Mouse (Mus musculus) urinary bladder, adult 2 months (tissue): ENCODE measurements around the gene Apba1. TPM values are rescaled to one million over a fixed set of nuclear protein-coding genes. Genes with fewer than 3 reads are reported as not detected.
A peak's percentile ranks its signal among the peaks of the same experiment; 100 is the strongest.

Experiments
- DNase-seq: peaks from one replicate; pipeline ENCODE4 v3.0.0; 2022; ENCODE audit warnings: low spot score
- polyA plus RNA-seq: library from polyadenylated mRNA; depleted of rRNA; stranded (reverse); fragments of >200 nt; gene quantifications from 2 replicates; pipeline ENCODE4 v1.2.3, GENCODE M21; 2012

Apba1 gene
- polyA plus RNA-seq, 1 experiment, result 3.3 TPM

GRCm38 (mm10) chr19:23874502-23874901, 115.8 kb downstream of the Apba1 start:
- no peak for DNase-seq

- no peak for DNase-seq
Measured at GRCm38 (mm10) chr19:23875819-23876218, 117.1 kb downstream of the Apba1 start.

- no peak for DNase-seq
Measured at GRCm38 (mm10) chr19:23879862-23880261, 121.2 kb downstream of the Apba1 start.

GRCm38 (mm10) chr19:23886169-23886568, 127.5 kb downstream of the Apba1 start:
- DNase-seq, result no peak

- DNase-seq, result no peak
Measured at GRCm38 (mm10) chr19:23891421-23891820, 132.7 kb downstream of the Apba1 start.

GRCm38 (mm10) chr19:23892633-23893032, 133.9 kb downstream of the Apba1 start:
- no peak for DNase-seq

- DNase-seq, result peak; percentile 32
Measured at GRCm38 (mm10) chr19:23893093-23893889, 134.6 kb downstream of the Apba1 start.

GRCm38 (mm10) chr19:23893946-23894345, 135.3 kb downstream of the Apba1 start:
- DNase-seq, result no peak

GRCm38 (mm10) chr19:23894822-23895221, 136.1 kb downstream of the Apba1 start:
- no peak for DNase-seq

- no peak for DNase-seq
Measured at GRCm38 (mm10) chr19:23896915-23897314, 138.2 kb downstream of the Apba1 start.

GRCm38 (mm10) chr19:23898501-23898900, 139.8 kb downstream of the Apba1 start:
- DNase-seq, result no peak

- DNase-seq, result peak; percentile 28
Measured at GRCm38 (mm10) chr19:23901177-23901576, 142.5 kb downstream of the Apba1 start.

GRCm38 (mm10) chr19:23901768-23902167, 143.1 kb downstream of the Apba1 start:
- no peak for DNase-seq

GRCm38 (mm10) chr19:23903066-23903465, 144.4 kb downstream of the Apba1 start:
- no peak for DNase-seq

GRCm38 (mm10) chr19:23904922-23905321, 146.2 kb downstream of the Apba1 start:
- DNase-seq, result no peak

GRCm38 (mm10) chr19:23905772-23906171, 147.1 kb downstream of the Apba1 start:
- DNase-seq, result no peak

GRCm38 (mm10) chr19:23910345-23910744, 151.7 kb downstream of the Apba1 start:
- DNase-seq, result no peak

GRCm38 (mm10) chr19:23919384-23920219, 160.9 kb downstream of the Apba1 start:
- no peak for DNase-seq

- no peak for DNase-seq
Measured at GRCm38 (mm10) chr19:23920220-23920544, 161.5 kb downstream of the Apba1 start.

GRCm38 (mm10) chr19:23922601-23923000, 163.9 kb downstream of the Apba1 start:
- no peak for DNase-seq

- DNase-seq, result no peak
Measured at GRCm38 (mm10) chr19:23924057-23924456, 165.4 kb downstream of the Apba1 start.

- DNase-seq, result no peak
Measured at GRCm38 (mm10) chr19:23924791-23925190, 166.1 kb downstream of the Apba1 start.

- no peak for DNase-seq
Measured at GRCm38 (mm10) chr19:23925541-23925940, 166.9 kb downstream of the Apba1 start.
